Mouse (Mus musculus) macrophage (primary cell): ENCODE results near the gene Asxl2. TPM values are rescaled to one million over a fixed set of nuclear protein-coding genes. Genes with fewer than 3 reads are reported as not detected.
"Not testable (repeated sequence)": the region's sequence is repeated elsewhere in the genome, so short reads cannot be mapped to it uniquely, and the experiment has no call there.

Experiments used
- H3K27ac ChIP-seq: fragments of 350-480 bp; formaldehyde crosslinking; 2 replicates; pipeline ENCODE4 v1.9.0; 2021
- H3K36me3 ChIP-seq: fragments of 350-480 bp; formaldehyde crosslinking; 2 replicates; pipeline ENCODE4 v1.9.0; 2021; ENCODE audit errors: inconsistent target
- H3K4me3 ChIP-seq: fragments of 350-480 bp; formaldehyde crosslinking; 2 replicates; pipeline ENCODE4 v1.9.0; 2021; ENCODE audit errors: inconsistent target
- H3K79me2 ChIP-seq: fragments of 350-480 bp; formaldehyde crosslinking; 2 replicates; pipeline ENCODE4 v1.9.0; 2021; ENCODE audit errors: inconsistent target
- WGBS: methylation state at CpG from one replicate; pipeline ENCODE4 v1.1.7; 2026; ENCODE audit warnings: inconsistent platforms; ENCODE audit not compliant: missing documents; 5-methylcytosine and 5-hydroxymethylcytosine counted together
- polyA plus RNA-seq: library from polyadenylated mRNA; stranded (reverse); fragments of 250-400 nt; gene quantifications from 3 replicates; pipeline ENCODE4 v1.2.4, GENCODE M21; 2018; ENCODE audit warnings: inconsistent platforms
- total RNA-seq, 78 experiments: library from RNA; depleted of rRNA; stranded (reverse); fragments of 250-400 nt; gene quantifications; 1 replicate in 9 of 78; 2 replicates in 24 of 78; 3 replicates in 43 of 78; 4 replicates in 2 of 78; pipeline ENCODE4 v1.2.4; 2018; ENCODE audit warnings: inconsistent platforms in 56 of 78

Asxl2 gene
- total RNA-seq (2018; cell fraction: chromatin; rRNA removed), result 100 to 1,000 TPM in 24 of 26 experiments, 10 to 100 TPM in 2; 91.5 to 291 (median 245) TPM
- 10 to 100 TPM; 16.3 to 48.2 (median 39.4) TPM for total RNA-seq (2018; cell fraction: cytosol; rRNA removed)
- 100 to 1,000 TPM in 17 of 26 experiments, 10 to 100 TPM in 9; 66.2 to 231 (median 132) TPM for total RNA-seq (2018; cell fraction: nucleus; rRNA removed)
- polyA plus RNA-seq, result 15.3 to 18.7 TPM (median 18.4 TPM) in 3 replicates

DNA sequence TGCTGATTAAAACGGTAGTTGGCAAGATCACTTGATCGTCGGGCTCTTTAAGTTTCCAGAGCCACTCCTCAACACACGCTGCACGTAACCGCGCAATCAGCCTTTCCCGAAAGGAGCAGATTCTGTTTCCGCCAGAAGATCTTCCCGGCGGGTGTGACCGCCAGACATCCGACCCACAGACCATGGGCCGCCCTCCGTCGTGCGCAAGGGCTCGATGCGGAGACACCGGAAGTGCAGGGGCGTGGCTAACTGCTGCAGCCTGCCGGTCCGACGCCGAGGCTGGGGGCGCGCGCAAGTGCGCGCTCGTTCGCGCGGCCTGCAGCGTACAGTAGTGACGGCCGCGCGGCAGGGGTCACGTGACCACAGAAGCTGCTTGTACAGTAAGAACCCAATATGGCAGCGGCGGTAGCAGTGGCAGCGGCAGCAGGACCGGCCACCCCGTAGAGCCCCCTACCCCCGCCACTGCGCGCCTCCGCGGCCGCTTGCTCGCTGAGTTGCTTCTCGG is at the start of gene Asxl2:
Asxl2 (plus strand) TSS at position 328 of the 505 bp plus-strand sequence.
- H3K4me3 ChIP-seq, result peak within 1 kb of the TSS; percentile 84
- H3K27ac ChIP-seq, result peak within 1 kb of the TSS; percentile 93
- no peaks in the 10 kb centered on the region for H3K36me3 ChIP-seq
- H3K79me2 ChIP-seq, result peaks cover 77% of the 10 kb centered on the region
- under 1% methylated on average over 50 of the region's 53 CpGs for WGBS

DNA sequence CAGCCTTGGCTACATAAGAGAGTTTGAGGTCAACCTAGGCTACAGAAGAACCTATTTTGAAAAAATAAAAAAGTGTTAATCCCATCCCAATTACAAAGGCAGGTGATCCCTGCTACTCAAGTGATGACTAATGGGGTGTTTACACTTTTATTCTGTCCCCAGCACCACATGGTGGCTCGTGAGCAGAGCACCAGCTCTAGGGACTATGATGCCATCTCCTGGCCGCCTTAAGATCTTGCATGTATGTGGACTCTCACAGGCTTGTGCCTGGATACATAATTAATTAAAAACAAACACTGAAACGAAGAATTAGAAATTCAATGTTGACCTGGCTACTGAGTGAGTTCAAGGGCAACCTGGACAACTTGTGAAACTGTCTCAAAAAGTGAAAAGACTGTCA is 49.5 kb upstream of the Asxl2 start:
- WGBS, result 64% methylated on average over 3 of the region's 3 CpGs
- Histone ChIP-seq H3K27ac (no peak overlapping the region), H3K79me2 (no peaks in the 10 kb centered on the region; the same call in 1 of the 2 replicates), H3K36me3 (no peaks in the 10 kb centered on the region), H3K4me3 (no peak overlapping the region)

DNA sequence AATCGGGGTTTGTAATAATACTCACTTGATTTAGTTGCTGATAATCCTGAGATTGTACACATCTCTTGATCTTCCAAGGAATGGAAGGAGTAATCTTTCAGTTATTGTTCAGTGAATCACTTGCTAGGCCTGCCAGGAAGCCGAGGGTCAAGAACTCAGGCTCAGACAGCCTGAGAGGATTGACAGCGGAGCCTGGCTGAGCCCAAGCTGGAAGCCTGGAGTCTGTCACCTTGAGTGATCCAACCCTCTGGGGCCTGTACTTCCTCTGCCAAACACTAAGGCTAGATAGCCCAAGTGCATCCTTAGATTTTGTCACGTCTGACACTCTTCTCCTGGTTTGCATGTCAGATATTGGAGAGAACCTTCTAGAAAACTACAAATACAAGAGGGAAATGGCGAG is 48.9 kb upstream of the Asxl2 start:
- no peak overlapping the region for H3K4me3 ChIP-seq
- no peaks in the 10 kb centered on the region; the same call in 1 of the 2 replicates for H3K79me2 ChIP-seq
- H3K36me3 ChIP-seq, result no peaks in the 10 kb centered on the region
- H3K27ac ChIP-seq, result no peak overlapping the region
- 92% methylated on average over 5 of the region's 5 CpGs for WGBS

DNA sequence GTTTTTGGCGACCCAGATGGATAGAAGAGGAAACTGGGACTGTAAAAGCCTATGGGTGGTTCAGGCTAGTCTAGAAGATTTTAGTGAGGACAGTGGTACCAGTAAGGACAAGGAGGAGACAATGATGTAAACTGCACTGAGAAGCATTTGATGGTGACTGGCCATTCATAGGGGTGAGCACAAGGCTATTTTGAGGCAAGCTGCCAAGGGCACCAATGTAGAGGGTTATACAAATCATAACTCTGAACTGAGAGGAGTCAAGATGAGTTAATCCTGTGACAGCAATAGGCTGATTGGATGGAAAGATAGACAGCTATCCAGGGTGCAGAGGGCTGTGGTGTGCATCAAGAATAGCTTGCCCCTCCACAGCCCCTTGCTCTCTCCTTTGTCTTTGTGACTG is 41.8 kb upstream of the Asxl2 start:
- no peak overlapping the region for H3K4me3 ChIP-seq
- H3K79me2 ChIP-seq, result no peaks in the 10 kb centered on the region
- H3K27ac ChIP-seq, result no peak overlapping the region
- WGBS, result 93% methylated on average over 1 of the region's 1 CpGs
- H3K36me3 ChIP-seq, result peaks cover 9% of the 10 kb centered on the region; the same call in 1 of the 2 replicates

DNA sequence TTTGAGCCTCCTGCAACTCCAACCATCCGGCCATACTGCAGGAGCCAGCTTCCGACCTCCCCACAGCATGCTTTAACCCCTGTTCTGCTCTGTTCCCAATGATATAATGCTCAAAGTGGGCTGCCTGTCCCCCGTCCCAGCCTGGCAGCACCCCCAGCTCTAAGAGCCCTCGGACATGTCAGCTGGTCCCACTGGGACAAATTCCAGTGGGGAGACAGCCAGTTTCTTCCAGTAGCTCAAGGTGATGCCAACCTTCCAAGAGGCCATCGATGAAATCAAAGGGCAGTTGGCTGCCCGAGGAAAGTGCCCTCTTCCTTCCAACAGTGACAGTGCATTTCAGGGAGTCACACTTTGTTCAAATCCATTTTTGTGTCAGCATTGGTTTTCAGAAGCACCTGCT is 41.4 kb upstream of the Asxl2 start:
- peaks cover 9% of the 10 kb centered on the region; the same call in 1 of the 2 replicates for H3K36me3 ChIP-seq
- H3K79me2 ChIP-seq, result no peaks in the 10 kb centered on the region
- H3K4me3 ChIP-seq, result no peak overlapping the region
- H3K27ac ChIP-seq, result no peak overlapping the region
- 55% methylated on average over 6 of the region's 6 CpGs for WGBS

DNA sequence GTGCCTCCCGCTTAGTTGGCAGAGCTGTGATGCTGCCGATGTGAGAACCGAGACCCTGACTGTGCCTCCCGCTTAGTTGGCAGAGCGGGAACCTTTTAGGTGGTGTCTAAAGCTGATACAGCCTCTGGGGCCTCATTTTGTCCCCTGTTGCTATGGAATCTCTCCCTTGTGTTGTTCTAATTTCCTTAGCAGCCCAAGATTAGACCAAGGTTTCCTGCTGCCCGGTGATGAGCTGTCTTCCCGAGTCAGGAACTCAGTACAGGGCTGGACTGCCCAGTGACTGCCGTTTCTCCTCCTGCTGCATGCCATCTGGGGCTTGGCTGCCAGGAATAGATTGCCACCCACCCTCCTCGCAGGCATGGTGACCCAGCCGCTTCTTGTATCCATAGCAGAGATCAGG is 40.7 kb upstream of the Asxl2 start:
- 57% methylated on average over 10 of the region's 10 CpGs for WGBS
- Histone ChIP-seq H3K36me3 (peaks cover 9% of the 10 kb centered on the region; the same call in 1 of the 2 replicates), H3K4me3 (no peak overlapping the region), H3K27ac (no peak overlapping the region), H3K79me2 (no peaks in the 10 kb centered on the region)

DNA sequence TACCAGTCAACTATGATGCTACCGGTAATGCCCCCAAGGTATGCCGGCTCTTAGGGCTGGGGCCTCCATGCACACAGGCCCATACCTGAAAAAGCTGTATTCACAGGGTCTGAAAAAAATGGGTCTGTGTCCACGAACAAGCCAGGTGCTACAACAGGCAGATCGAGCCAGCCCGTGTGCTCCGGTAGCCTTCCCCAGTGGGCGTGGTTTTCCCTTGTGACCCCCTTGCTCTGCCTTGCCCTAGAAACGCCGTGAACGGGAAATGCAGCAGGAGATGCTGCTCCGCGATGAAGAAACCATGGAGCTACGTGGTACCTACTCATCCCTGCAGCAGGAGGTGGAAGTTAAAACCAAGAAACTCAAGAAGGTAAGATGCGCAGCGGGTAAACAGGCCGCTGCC is 38.8 kb upstream of the Asxl2 start:
- Histone ChIP-seq H3K36me3 (peaks cover 9% of the 10 kb centered on the region; the same call in 1 of the 2 replicates), H3K4me3 (no peak overlapping the region), H3K27ac (no peak overlapping the region), H3K79me2 (no peaks in the 10 kb centered on the region)
- 94% methylated on average over 16 of the region's 16 CpGs for WGBS

DNA sequence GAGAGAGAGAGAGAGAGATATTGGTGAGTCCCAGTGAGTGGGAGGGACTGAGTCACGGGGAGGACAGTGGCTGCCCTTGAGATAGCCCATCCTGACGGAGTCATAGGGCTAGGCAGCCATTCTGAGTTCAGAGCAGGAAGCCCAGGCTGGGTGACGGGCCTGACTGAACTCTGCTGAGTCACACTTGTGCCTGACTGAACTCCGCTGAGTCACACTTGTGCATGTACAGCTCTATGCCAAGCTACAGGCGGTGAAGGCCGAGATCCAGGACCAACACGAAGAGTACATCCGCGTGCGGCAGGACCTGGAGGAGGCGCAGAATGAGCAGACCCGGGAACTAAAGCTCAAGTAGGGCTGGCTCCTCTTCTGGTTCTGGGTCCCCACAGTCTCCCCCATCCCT is 37.3 kb upstream of the Asxl2 start:
- no peak overlapping the region for H3K4me3 ChIP-seq
- no peak overlapping the region for H3K27ac ChIP-seq
- no peaks in the 10 kb centered on the region for H3K79me2 ChIP-seq
- peaks cover 9% of the 10 kb centered on the region; the same call in 1 of the 2 replicates for H3K36me3 ChIP-seq
- 87% methylated on average over 12 of the region's 12 CpGs for WGBS

DNA sequence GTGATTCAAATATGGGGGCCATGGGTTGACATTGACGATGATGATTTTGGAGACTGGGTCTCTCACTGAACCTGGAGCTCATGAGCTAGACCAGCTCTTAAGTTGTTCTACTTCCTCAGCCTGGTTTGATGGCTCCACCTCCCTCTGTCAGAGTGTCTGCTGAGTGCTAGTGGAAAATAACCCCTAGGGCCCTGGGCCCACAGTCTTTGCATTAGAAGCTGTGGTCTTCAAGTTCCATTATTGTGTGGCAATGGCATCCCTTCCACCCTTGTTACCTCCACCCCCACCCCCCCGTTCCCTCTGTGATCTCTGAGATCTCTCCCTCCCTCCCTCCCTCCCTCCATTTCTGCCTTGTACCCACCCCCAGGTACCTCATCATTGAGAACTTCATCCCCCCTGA is 36.6 kb upstream of the Asxl2 start:
- WGBS, result 83% methylated on average over 2 of the region's 2 CpGs
- H3K79me2 ChIP-seq, result no peaks in the 10 kb centered on the region
- H3K36me3 ChIP-seq, result peaks cover 9% of the 10 kb centered on the region; the same call in 1 of the 2 replicates
- no peak overlapping the region for H3K27ac ChIP-seq
- H3K4me3 ChIP-seq, result no peak overlapping the region

DNA sequence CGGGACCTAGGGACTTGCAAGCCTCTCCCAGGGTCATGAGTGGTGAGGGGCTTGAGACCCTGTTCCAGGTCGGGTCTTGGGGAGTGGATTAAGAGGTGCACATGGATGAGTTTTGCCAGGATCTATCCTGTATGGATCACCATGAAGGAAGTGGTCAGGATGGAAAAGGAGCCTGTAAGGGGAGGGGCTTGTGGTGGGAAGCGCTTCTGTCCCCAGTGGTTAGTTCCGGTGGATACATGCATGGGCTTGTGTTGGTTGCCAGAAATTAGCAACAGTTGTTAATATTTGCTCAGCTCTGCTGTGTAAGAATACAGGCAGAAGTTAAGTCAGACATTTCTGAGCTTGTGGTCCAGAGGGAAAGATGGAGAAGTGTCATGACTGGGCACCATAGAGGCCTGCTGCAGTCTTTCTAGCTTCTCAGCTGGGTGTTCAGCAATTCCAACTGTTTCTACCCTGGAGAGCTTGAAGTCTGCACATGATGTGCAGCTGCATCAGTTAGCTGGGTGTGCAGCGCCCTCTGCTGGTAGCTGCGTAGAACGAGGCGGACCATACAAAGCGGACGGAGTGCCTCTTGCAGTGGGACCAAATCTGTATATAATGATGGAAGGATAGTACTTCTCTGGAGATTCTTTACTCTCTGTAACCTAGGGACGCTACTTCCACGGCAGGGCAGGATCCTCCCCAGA is 35.9 kb upstream of the Asxl2 start:
- no peak overlapping the region for H3K4me3 ChIP-seq
- no peaks in the 10 kb centered on the region for H3K79me2 ChIP-seq
- H3K36me3 ChIP-seq, result peaks cover 9% of the 10 kb centered on the region; the same call in 1 of the 2 replicates
- WGBS, result 42% methylated on average over 12 of the region's 12 CpGs
- peak overlapping the region; percentile 74 for H3K27ac ChIP-seq

DNA sequence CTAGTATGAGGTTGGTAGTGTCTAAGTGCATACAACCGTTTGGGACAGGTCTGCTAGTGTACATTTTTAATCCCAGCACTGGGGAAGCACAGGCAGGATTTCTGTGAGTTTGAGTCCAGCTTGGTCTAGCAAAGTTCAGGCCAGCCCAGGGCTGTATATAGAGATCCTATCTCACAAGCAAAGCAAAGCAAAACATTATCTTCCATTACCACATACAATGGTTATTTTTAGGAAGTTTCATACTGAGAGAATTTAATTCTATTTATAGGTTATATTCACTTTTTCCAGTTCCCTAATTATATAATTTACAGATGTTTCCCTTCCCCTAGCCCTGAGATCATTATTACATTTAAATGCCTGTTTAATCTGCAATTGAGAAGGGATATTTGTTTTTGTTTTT is 35.4 kb upstream of the Asxl2 start:
- Histone ChIP-seq H3K36me3 (peaks cover 9% of the 10 kb centered on the region; the same call in 1 of the 2 replicates), H3K27ac (peak overlapping the region; percentile 74), H3K4me3 (no peak overlapping the region), H3K79me2 (no peaks in the 10 kb centered on the region)
- 50% methylated on average over 1 of the region's 1 CpGs for WGBS

DNA sequence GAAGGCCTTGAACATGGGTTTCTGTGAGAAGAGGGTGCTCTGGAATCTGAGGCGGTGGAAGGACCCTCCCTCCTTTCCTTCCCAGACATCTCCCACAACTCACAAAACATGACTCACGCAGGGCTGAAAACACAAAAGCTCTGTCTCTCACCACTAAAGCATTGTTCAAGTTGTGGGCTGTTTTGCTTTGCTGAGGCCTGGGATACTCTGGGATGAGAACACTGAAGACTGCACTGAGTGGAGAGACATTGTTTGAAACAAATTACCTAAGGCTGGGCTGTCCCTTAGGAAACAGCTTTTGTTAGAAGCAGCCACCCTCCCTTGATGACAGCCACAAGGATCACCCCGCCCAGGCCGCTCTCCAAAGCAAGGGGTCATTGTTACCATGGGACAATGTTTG is 33.5 kb upstream of the Asxl2 start:
- no peak overlapping the region for H3K27ac ChIP-seq
- peaks cover 6% of the 10 kb centered on the region; the same call in 1 of the 2 replicates for H3K36me3 ChIP-seq
- H3K79me2 ChIP-seq, result no peaks in the 10 kb centered on the region
- 100% methylated on average over 4 of the region's 4 CpGs for WGBS
- no peak overlapping the region for H3K4me3 ChIP-seq

DNA sequence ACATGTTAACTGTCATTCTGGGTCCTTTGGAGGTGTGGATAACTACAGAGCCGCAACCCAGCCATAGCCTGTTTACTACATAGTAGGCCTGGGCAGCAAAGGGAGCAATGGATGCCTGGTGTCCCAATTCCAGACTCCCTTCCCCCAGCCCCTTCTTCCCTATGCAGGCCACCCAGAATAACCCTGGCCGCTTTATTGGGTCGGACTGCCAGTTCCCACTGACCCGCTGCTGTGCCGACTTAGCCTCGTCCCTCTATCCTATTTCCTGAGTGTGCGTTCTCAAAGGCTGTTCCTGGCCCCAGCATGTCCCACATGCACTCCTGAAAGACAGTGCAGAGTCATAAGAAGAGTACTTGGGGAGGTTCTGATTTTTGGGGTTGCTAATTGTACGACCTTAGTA is 29.7 kb upstream of the Asxl2 start:
- no peaks in the 10 kb centered on the region for H3K36me3 ChIP-seq
- WGBS, result 90% methylated on average over 8 of the region's 8 CpGs
- H3K27ac ChIP-seq, result no peak overlapping the region
- H3K4me3 ChIP-seq, result no peak overlapping the region
- no peaks in the 10 kb centered on the region for H3K79me2 ChIP-seq

DNA sequence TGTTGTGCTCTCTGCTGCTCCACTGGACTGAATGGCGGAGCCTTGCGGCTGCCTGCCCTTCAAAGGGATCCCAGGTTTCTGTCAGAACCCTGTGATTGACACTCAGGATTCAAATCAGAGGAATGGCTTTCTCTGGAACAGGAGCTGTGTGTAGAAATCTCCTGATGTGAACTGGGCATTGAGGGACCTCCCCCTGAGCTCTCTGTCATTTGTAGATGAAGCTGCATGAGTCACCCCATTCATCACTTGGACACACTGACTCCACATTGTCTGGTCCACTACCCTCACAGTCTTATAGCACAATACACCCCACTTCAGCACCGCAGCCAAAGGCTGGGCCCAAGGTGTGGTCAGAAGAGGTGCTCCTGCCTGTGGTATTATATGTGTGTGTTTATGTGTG is 21.0 kb upstream of the Asxl2 start:
- not testable (repeated sequence) for H3K27ac ChIP-seq, H3K79me2 ChIP-seq, H3K4me3 ChIP-seq
- H3K36me3 ChIP-seq, result peaks cover 22% of the 10 kb centered on the region
- 100% methylated on average over 2 of the region's 3 CpGs for WGBS

DNA sequence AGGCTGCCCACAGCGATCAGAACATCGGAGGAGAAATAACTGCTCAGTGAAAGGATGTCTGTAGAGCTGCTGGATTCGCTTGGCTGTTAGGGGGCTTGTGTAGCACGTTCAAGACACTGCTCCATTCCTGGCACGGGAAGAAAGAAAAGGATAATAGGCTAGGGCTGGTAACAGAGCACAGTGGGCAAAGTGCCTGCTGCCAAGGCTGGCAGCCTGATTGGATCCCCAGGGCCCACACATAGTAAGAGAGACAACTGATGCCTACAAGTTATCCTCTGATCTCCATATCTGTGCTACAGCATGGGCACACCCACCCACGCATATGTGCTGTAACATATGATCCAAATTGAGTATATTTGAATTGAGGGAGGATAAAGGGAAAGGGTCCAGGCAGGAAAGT is 20.1 kb upstream of the Asxl2 start:
- H3K36me3 ChIP-seq, result peaks cover 22% of the 10 kb centered on the region
- no peak overlapping the region for H3K4me3 ChIP-seq
- H3K79me2 ChIP-seq, result no peaks in the 10 kb centered on the region
- 97% methylated on average over 6 of the region's 6 CpGs for WGBS
- H3K27ac ChIP-seq, result no peak overlapping the region
